Mouse (Mus musculus): ENCODE measurements around the gene Smarcc1. TPM values are rescaled to one million over a fixed set of nuclear protein-coding genes. Genes with fewer than 3 reads are reported as not detected.

The Smarcc1 gene
- polyA plus RNA-seq, 1 experiment: 147 TPM

- no peak for TF ChIP-seq GATA1 (IDR thresholded peaks at IDR 0.05; ENCODE audit: low read length)
These were observed 3.9 kb downstream of the Smarcc1 start for GRCm38 (mm10) chr9:110121424-110121823.

GRCm38 (mm10) chr9:110123322-110123721 lies 5.8 kb downstream of the Smarcc1 start:
- no peak for TF ChIP-seq GATA1 (IDR thresholded peaks at IDR 0.05; ENCODE audit: low read length)

DNA sequence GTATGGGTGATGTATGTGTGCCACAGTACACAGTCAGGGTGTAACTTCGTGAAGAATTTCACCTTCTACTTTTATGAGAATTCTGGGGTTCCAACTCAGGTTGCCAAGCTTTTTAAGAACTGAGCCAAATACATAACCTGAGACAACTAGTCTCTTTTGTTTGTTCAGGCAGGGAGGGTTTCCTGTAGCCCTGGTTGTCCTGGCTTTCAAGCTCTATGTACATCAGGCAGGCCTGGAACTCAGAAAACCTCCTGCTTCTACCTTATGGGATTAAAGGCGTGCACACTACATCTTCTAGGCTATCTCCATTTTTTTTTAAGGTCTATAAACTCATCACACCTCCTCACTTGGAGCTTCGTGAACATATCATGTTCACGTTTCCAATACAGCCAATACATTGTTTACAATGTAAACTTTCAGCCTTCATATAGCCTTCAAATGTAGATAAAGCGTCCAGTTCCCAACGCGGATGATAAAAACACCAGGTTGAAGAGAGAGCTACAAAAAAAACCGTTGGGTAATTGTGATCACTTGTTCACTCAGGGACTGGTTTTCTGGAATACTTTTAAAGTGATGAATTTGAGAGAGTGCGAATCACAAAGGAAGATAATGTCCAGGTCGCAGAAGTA lies 13.5 kb downstream of the Smarcc1 start:
- no peak for TF ChIP-seq GATA1 (IDR thresholded peaks at IDR 0.05; ENCODE audit: low read length)

GRCm38 (mm10) chr9:110131525-110132197 lies 14.2 kb downstream of the Smarcc1 start:
- no peak for TF ChIP-seq GATA1 (IDR thresholded peaks at IDR 0.05; ENCODE audit: low read length)

DNA sequence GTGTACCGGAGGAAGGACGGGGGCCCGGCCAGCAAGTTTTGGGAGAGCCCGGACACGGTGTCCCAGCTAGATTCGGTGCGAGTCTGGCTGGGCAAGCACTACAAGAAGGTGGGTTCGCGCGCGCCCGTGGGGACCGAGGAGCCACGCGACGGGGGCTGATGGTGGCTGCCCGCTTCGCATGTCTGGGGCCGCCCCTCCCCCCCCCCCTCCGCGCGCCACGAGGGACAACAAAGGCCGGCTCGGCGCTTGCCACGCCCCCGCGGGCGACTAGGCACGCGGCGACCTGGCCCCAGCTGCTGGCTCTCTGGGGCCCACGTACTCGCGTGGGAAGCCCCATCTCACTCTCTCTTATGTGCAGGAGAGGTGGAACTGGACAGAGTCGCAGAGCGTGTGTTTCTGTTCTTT lies 14.7 kb downstream of the Smarcc1 start:
- TF ChIP-seq GATA1 (IDR thresholded peaks at IDR 0.05; ENCODE audit: low read length): no peak

GRCm38 (mm10) chr9:110132921-110133320 lies 15.4 kb downstream of the Smarcc1 start:
- TF ChIP-seq GATA1 (IDR thresholded peaks at IDR 0.05; ENCODE audit: low read length): no peak

GRCm38 (mm10) chr9:110134176-110134575 lies 16.7 kb downstream of the Smarcc1 start:
- no peak for TF ChIP-seq GATA1 (IDR thresholded peaks at IDR 0.05; ENCODE audit: low read length)

- peak; percentile 94 for TF ChIP-seq GATA1 (IDR thresholded peaks at IDR 0.05; ENCODE audit: low read length)
These were observed 21.6 kb downstream of the Smarcc1 start for GRCm38 (mm10) chr9:110139119-110139518.

GRCm38 (mm10) chr9:110142097-110142496 lies 24.6 kb downstream of the Smarcc1 start:
- no peak for TF ChIP-seq GATA1 (IDR thresholded peaks at IDR 0.05; ENCODE audit: low read length)

DNA sequence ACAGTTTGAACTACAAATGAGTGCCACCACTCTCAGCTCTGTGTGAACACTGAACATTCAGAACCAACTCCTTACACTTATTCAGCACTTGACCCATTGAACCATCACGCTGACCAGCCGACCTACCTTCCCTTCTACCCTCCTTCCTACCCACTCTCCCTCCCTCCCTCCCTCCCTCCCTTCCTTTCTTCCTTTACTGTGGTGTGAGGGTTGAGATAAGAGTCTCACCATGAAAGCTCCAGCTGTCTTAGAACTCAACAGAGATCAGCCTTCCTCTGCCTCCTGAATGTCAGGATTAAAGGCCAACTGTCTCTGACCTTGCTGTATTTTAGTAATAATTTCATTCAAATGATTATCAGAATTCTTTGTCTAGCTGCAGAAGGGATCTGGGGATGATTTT lies 31.1 kb downstream of the Smarcc1 start:
- TF ChIP-seq GATA1 (IDR thresholded peaks at IDR 0.05; ENCODE audit: low read length): no peak

DNA sequence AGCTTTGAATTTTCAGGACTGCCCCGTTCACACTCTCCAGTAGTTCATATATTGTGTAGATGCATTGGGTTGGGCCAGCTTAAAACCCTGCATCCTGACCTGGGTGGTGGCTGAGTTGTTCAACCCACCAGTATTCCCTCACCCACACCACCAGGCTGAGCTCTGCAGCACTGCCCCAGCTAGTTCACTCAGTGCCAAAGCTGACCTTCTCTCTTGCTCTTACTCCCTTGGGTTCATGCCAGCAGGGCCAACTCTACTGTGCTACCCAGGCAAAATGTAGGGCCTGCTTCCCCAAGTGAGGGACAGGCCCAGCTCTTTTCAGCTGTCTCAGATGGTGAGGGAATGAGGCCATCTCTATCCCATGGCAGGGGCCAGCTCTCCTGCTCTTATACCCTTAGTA lies 41.5 kb downstream of the Smarcc1 start:
- TF ChIP-seq GATA1 (IDR thresholded peaks at IDR 0.05; ENCODE audit: low read length): no peak

- TF ChIP-seq GATA1 (IDR thresholded peaks at IDR 0.05; ENCODE audit: low read length): no peak
These were observed 44.9 kb downstream of the Smarcc1 start for GRCm38 (mm10) chr9:110162441-110162840.

DNA sequence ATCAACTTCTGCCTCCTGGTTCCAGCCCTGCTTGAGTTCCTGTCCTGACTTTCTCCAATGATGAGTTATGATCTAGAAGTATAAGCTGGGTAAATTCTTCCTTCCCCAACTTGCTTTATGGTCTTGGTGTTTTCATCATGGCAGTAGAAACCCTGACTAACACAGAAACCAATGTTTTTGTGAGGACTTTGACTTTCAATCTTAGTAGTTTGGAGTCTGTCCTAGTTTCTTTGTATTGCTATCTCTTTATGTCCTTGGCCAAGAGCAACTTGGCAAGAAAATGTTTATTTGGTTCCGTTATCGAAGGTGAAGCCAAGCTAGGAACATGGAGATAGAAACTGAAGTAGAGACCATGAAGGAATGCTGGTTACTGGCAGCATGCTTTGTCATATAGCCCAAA lies 45.6 kb downstream of the Smarcc1 start:
- no peak for TF ChIP-seq GATA1 (IDR thresholded peaks at IDR 0.05; ENCODE audit: low read length)

- no peak for TF ChIP-seq GATA1 (IDR thresholded peaks at IDR 0.05; ENCODE audit: low read length)
These were observed 53.4 kb downstream of the Smarcc1 start for GRCm38 (mm10) chr9:110170858-110171257.

GRCm38 (mm10) chr9:110199870-110200269 lies 82.4 kb downstream of the Smarcc1 start:
- TF ChIP-seq GATA1 (IDR thresholded peaks at IDR 0.05; ENCODE audit: low read length): no peak

GRCm38 (mm10) chr9:110205526-110206404 lies 88.3 kb downstream of the Smarcc1 start:
- TF ChIP-seq GATA1 (IDR thresholded peaks at IDR 0.05; ENCODE audit: low read length): no peak
